1 mouse cellular context compared by ENCODE assay signal in genomic region chr15:99079804-99080203, GRCm38 (mm10).
TF ChIP-seq lines count a peak whose summit lies in the region.

No protein-coding gene starts in this region.

TF ChIP-seq in CH12.LX, 34 proteins besides CTCF, POLR2A, EP300 and RAD21:
- TF ChIP-seq ZNF384 (IDR thresholded peaks at IDR 0.05; ENCODE audit: low read depth, low read length) (peak; percentile 72), ZC3H11A (IDR thresholded peaks at IDR 0.05; ENCODE audit: low read depth, low read length) (no peak)
TF ChIP-seq in CH12.LX: peak in this region for 1.
